Mouse (Mus musculus) spleen, postnatal 36 days (tissue): Measurements from ENCODE around the gene Ikzf5.

Experiments used
- DNase-seq, 2 experiments: peaks; one replicate each; pipeline ENCODE4 v3.0.0; 2022; ENCODE audit warnings: low spot score in 2 of 2, mixed read lengths in 1 of 2

Gene Ikzf5

GRCm38 (mm10) chr7:131356105-131356504, 54.2 kb downstream of the Ikzf5 start:
- no peak for DNase-seq

- no peak for DNase-seq
These were observed 64.3 kb downstream of the Ikzf5 start for GRCm38 (mm10) chr7:131345856-131346541.
